Mouse (Mus musculus): ENCODE data around the gene Snx5. TPM values are rescaled to one million over a fixed set of nuclear protein-coding genes. Genes with fewer than 3 reads are reported as not detected.

The Snx5 gene
- 43.2 and 51.4 TPM in 2 replicates for polyA plus RNA-seq (2012; ENCODE audit: low replicate concordance)

DNA sequence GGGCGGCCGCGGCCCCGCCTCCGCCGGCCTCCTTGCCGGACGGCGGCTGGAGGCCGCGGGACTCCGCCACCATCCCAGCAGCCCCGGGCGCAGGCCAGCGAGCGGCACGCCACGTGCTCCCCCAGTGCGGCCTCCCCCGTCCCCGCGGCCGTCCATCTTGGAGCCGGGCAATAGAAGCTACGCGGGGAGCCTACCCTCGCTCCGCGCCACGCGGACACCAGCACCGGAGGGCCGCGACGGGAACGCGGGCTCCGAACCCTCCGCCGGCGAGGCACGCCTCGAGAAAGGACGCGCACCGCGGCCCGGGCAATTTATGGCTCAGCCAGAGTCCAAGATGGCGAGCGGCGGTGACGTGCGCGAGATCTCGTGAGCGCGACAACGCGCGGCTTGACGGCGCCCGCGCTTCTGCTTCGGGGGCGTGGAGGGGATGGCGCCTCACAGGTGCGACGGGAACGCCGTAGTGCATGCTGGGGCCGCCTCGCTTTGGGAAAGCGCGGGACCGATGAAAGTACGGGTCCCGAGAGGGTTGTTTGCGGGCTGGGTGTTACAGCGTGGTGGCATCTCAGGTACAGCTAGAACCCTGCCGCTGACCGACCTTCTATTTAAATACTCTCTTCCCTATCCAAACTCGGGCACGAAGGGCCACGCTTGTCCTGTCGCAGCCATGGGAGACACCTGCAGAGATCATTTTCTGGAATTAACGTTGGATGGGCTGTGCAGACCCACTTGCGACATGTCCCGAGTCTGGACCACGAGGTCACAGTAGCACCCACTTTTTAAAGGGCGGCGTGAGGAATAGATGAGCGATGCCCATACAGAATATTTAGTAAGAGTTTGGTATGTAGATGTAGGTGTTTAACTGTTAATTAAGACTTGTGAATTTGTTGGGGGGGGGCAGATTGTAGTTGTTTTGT is at the start of gene Snx5, which contains the start of gene Mgme1:
Gene Snx5 (minus strand): TSS at position 400 of the 914 bp plus-strand sequence.
Gene Mgme1 (plus strand): TSS at position 157 of the 914 bp plus-strand sequence.

Other genes with a start within 250 kb of the Snx5 start
- not detected in 2 replicates for gene Banf2, start 237.8 kb downstream of the Snx5 start, polyA plus RNA-seq (2012; ENCODE audit: low replicate concordance)
- gene Mgme1, start 243 bp downstream of the Snx5 start, polyA plus RNA-seq (2012; ENCODE audit: low replicate concordance), result 0.77 and 1.5 TPM in 2 replicates
- gene Ovol2, start 61.2 kb upstream of the Snx5 start, polyA plus RNA-seq (2012; ENCODE audit: low replicate concordance), result not detected in 2 replicates
- gene Kat14, start 98.1 kb upstream of the Snx5 start, polyA plus RNA-seq (2012; ENCODE audit: low replicate concordance), result 9.0 and 21.9 TPM in 2 replicates
- 0.27 and 14.0 TPM in 2 replicates for gene Pet117, start 98.1 kb upstream of the Snx5 start, polyA plus RNA-seq (2012; ENCODE audit: low replicate concordance)